8 mouse cellular contexts compared by ENCODE assay signal in genomic region chr13:93499167-93499972, GRCm38 (mm10). TPM values are rescaled to one million over a fixed set of nuclear protein-coding genes. Genes with fewer than 3 reads are reported as not detected.
DNase-seq lines count a peak whose midpoint lies in the region; ATAC-seq lines count a peak whose summit lies in the region.

Gene Jmy, minus strand, starts transcription at chr13:93499808.

- peak within 1 kb of the TSS; percentile 78 for H3K4me3 ChIP-seq in hindbrain, embryonic 13.5 days

- peak within 1 kb of the TSS; percentile 98 for H3K9ac ChIP-seq in hindbrain, embryonic 13.5 days

- H3K36me3 ChIP-seq in hindbrain, embryonic 13.5 days: no peaks in the 10 kb centered on the region

- WGBS in hindbrain, embryonic 13.5 days: under 1% methylated on average over 97 of the region's 105 CpGs

- peak within 1 kb of the TSS; percentile 69 for H3K4me2 ChIP-seq in hindbrain, embryonic 13.5 days

- H3K4me1 ChIP-seq in hindbrain, embryonic 13.5 days (replicated peaks): peaks cover 31% of the 10 kb centered on the region

- DNase-seq in Muller cell, postnatal 12 days (ENCODE audit: inconsistent ontology term): peak; percentile 89
- peak; percentile 88 for DNase-seq in cerebellum, adult 9-11 months
- DNase-seq in frontal cortex, postnatal 10 days (ENCODE audit: low spot score in 2 of 2): peak; percentile 72 to 86
- DNase-seq in layer of hippocampus, postnatal 25 days (ENCODE audit: extremely low spot score in 1 of 2, low spot score in 1 of 2): peak; percentile 81 to 82
- peak; percentile 77 for DNase-seq in lung, postnatal 25 days (ENCODE audit: low spot score)
- DNase-seq in retina, embryonic 14.5 days (ENCODE audit: low spot score): peak; percentile 87
- DNase-seq in thymus, postnatal 4 days: peak; percentile 88

- H3K9me3 ChIP-seq in hindbrain, embryonic 13.5 days: no peaks in the 10 kb centered on the region

- no peaks in the 10 kb centered on the region for H3K27me3 ChIP-seq in hindbrain, embryonic 13.5 days

- peak within 1 kb of the TSS; percentile 96 for H3K27ac ChIP-seq in hindbrain, embryonic 13.5 days

- ATAC-seq in hindbrain, embryonic 13.5 days (ENCODE audit: low FRiP score): peak; percentile 96

RNA-seq across cellular contexts. Expression of gene Jmy, which starts in this region (rescaled TPM):
- polyA plus RNA-seq in hindbrain, embryonic 13.5 days (2015; fragmentation: Nextera tagmentation; extraction: Ambion mirVana): 5.3 and 6.9 TPM in 2 replicates
- 10 to 100 TPM; 40.5 to 41.8 TPM for total RNA-seq in layer of hippocampus, postnatal 25 days (2021)

Comparison
In these comparisons a context has a peak if more than half of its experiments do, and no peak if none do; other contexts are left out.
1. Peak in every context shown above with its lines: DNase-seq, ATAC-seq, H3K4me3 ChIP-seq and H3K27ac ChIP-seq.